In genomic region chrX:164046736-164047135, GRCm38 (mm10) we compare ENCODE assay signal across 23 mouse cellular contexts. TPM values are rescaled to one million over a fixed set of nuclear protein-coding genes. Genes with fewer than 3 reads are reported as not detected.
"Had no signal": no experiment of that assay in that cellular context is flagged by ENCODE, and none has a peak within 500 bp of the region (broad histone marks: within the 10 kb centered on the region; RNA-seq: fewer than 3 reads in every experiment).

No protein-coding gene starts in this region.

- ATAC-seq: liver, postnatal 0 days; midbrain, embryonic 16.5 days had no signal

- H3K36me3 ChIP-seq: liver, embryonic 15.5 days; midbrain, embryonic 12.5 days; neural tube, embryonic 13.5 days; neural tube, embryonic 15.5 days had no signal

- H3K4me3 ChIP-seq: liver, embryonic 15.5 days; megakaryocyte, embryonic 14.5 days; midbrain, embryonic 12.5 days; myocyte; neural tube, embryonic 13.5 days; neural tube, embryonic 15.5 days had no signal

- H3K9me3 ChIP-seq: liver, embryonic 15.5 days; midbrain, embryonic 12.5 days; neural tube, embryonic 13.5 days; neural tube, embryonic 15.5 days had no signal

- H3K4me1 ChIP-seq: liver, embryonic 15.5 days; midbrain, embryonic 12.5 days; neural tube, embryonic 13.5 days; neural tube, embryonic 15.5 days had no signal

- DNase-seq: liver, postnatal 0 days; lung, embryonic 14.5 days; lung, postnatal 10 days; lung, postnatal 4 days; midbrain, embryonic 14.5 days; retina, postnatal 1 day; right cerebral cortex, adult 18-20 months; right cerebral cortex, postnatal 25 days; right cerebral cortex, postnatal 4 days; spleen, adult 18-20 months; thymus, adult 2 months; thymus, postnatal 25 days; thymus, postnatal 4 days had no signal

- H3K27me3 ChIP-seq: liver, embryonic 15.5 days; midbrain, embryonic 12.5 days; neural tube, embryonic 15.5 days had no signal

- H3K27ac ChIP-seq: liver, embryonic 15.5 days; midbrain, embryonic 12.5 days; neural tube, embryonic 13.5 days; neural tube, embryonic 15.5 days had no signal

RNA-seq across cellular contexts. Expression of gene Cltrn, which starts 41.9 kb away (rescaled TPM):
- polyA plus RNA-seq: midbrain, embryonic 12.5 days; midbrain, embryonic 14.5 days; myocyte; neural tube, embryonic 11.5 days; neural tube, embryonic 13.5 days; neural tube, embryonic 15.5 days; small intestine, adult 2 months; testis, adult 2 months; thymus, adult 2 months had no signal
